Mouse (Mus musculus): ENCODE measurements around the gene Gk2.

Gene Gk2

DNA sequence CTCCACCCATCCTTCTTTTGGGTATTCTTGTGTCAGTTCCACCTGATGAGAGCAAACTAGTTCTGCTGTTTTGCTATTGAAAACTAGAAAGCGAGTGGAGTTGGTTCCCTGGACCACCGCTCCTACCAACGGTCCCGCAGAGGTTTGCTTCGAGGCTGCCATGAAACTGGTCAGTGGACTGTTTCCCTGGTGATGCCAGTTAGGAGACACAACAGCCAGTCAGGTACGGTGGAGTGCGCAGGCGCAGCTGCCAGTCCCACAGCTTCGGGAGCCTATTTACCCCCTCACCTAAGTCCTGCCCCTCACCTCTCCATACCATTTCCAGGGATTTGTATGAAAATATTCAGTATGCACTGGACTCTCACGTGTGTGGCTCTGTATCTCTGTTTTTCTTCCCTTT, at the start of gene Gk2:
Gene Gk2, minus strand, starts transcription at position 206 of the 400 bp plus-strand sequence.
- no peak for DNase-seq

DNA sequence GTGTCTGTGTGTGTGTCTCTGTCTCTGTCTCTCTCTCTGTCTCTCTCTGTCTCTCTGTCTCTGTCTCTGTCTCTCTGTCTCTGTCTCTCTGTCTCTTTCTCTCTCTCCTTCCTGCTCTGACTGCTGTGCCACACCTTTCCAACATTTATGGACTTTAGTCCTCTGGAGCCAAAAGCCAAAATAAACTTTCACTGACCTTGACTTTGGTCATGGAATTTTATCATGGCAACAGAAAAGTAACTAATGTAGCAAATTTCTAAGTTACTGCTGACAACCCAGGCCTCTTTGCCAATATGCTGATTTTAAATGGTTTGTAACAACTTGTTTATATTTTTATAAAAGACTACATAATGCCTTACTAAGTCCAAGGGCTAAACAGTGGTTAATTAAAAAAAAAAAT, 41.2 kb upstream of the Gk2 start:
- no peak for DNase-seq

DNA sequence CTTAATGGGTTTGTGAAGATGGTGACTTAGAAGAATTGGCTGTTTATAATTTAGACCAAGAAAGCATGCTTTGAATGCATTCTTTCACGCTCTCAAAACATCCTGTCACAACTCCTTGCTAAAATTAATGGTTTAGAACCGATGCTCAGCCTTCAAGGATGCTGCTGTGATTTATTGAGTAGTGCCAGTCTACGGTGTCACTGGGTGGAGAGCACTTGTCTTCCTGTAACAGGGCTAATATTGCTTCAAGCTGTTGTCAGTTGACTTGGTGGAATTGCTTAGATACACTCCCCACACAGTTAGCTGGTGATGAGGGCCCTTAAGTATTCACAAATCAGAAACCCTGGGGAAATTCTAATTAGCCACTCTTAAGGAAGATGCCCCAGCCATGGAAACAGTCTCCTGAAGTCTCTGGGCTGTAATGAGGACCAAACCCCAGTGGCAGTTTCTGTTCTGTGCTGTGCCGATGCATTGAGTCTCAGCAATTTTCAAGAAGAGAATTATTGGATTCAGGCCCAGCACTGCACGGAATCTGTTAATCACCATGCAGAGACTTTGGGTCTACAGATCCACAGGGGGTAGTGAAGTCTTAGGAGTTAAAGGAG, 38.8 kb upstream of the Gk2 start:
- no peak for DNase-seq

DNA sequence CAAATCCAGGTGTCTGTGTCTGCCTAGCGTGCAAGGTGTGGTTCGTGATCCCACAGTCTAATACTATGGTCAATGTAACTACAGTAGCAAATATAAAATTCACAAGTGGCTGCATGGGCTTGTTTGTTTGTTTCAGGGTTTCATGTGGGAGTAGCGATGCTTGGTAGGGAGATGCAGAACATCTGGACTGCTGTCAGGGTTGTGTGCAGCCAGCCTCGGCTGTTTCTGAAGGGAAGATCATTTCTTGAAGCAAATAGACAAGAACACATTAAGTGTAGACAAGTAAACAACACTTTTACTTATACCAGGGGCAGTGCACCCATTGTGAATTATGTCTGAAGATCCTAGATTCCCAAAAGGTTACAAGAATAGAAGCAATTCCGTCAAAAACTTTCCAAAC, 36.6 kb upstream of the Gk2 start:
- DNase-seq, result no peak

DNA sequence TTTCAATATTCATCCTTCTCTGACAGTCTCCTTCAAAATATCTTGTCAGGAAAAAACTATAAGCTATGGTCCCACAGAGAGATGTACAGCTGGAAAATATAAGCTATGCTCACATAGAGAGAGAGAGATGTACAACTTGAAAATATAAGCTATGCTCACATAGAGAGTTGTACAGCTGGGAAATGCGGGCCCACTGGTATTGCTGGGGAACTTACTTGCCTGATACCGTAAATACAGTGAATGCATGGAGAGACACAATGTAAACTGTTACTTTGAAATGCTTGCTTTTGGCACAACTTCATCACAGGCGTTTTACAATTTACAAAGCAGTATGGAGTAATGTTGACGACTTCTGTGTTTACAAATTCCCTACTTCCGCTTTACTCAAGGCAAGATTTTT, 29.3 kb upstream of the Gk2 start:
- DNase-seq, result no peak

DNA sequence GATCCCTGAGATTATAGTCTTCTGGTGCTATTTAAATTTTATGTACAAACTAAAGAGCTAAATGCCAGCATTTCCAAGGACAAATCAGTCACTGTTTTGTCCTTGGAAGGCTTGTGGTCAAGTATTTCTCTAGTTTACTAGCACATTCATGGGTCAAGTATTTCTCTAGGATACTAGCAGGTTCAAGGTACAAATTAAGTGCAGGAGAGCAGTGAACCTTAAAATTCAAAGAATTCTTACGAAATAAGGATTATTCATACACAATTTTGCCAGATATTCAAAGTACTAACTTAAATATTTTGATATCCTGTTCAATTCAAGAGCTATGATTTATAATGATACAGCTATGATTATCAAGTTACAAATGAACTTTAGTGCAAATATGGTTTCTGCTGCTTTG, 23.2 kb upstream of the Gk2 start:
- DNase-seq, result no peak

DNA sequence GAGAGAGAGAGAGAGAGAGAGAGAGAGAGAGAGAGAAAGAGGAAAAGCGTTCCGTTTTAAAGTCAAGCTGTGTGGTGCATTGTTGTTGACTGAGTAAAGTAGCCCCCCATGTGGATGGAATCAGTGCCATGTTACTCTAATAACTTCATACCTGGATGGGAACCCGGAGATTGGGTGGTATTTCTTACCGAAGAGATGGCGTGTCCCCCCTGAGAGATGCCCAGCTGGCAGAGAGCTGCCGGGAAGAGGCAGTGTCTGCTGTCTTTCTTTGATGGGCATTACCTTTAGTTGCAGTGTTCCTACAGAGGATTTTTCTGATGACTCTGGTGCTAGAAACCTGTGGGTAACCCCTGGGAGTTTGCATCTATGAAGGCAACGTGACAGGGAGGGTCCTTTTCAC, 10.4 kb upstream of the Gk2 start:
- DNase-seq, result no peak

DNA sequence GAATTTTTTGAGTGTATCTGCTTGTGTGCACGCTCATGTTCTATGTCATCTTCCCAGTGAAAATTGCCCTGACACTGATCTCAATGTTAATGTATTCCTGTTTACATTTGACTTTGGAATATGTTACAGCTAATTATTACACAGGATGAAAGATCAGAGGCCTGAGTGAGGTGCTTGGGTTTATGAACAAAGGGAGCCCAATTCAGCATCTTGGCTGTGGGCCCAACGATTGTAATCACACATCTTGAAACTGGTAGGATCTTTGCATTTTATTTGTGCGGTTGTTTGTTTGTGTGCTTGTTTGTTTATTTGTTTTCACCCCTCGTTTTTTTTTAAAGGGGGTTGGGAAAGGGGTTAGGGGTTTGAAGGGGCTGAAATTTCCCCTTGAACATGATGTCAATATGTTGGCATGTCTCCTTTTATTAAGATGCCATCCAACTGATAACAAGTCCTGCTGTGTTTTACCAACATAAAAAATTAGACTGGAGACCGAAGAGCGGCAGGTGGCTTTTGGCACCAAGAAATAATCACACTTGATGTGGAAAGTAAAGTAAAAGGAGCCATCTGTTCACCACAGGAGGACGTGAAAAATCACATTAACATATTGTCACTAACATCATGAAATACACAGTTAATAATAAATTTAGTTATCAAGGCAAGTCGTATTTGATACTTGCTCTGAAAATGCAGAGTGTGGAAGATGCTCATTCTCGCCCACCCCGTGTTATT, 9.8 kb upstream of the Gk2 start:
- peak; percentile 35 for DNase-seq

DNA sequence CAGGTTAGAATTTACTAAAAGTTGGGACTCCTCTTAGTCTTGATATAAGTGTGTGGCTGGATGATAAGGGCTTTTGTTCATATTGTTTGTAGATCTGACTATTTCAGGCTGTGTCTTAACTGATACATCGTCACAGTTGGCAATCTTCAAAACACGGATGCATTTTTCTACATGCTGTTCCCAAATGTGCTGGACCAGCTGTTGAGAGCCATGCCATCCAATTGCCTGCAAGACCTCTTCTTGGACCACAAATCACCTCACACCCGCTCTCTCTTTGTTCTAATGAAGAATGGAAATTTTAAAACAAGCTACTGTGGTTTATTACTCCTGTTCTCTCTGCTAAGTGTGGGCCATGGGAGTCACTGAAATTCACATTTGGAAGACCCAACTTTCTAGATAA, 9.1 kb upstream of the Gk2 start:
- DNase-seq, result no peak

DNA sequence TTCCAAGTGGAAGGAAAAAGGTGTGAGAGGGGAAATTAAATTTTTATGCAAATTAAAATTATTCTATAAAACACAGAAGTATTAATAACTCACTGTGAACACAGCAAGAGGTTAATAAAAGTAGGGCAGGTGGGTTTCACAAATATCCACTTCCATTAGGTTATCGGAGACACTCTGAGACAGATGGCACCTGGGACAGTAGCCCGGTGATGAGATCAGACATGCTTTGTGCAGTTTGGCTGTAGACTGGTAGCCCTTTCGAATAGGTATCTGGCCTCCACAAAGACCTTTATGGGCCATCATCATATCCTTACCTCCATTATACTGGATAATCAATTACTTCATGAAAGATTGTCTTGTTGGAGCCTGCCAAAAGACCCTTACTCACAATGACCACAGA, 6.0 kb upstream of the Gk2 start:
- DNase-seq, result no peak

DNA sequence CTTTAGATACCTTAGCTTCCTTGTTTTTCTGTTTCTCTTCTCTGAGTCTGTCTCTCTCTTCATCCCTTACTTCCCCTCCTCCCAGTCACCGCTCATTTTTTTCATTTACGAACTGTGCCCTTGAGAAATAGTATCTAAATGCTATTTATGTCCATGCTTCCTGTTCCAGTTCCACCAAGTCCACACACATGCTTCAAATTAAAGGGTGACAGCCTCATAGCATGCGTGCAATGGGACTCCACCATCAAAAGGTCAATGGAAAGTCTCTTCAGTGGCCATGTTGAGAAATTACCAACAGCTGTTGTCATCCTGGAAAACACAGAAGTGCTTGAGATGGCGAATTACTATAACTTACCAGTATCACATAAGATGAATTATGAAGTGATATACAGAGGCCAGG, 5.4 kb downstream of the Gk2 start:
- no peak for DNase-seq

DNA sequence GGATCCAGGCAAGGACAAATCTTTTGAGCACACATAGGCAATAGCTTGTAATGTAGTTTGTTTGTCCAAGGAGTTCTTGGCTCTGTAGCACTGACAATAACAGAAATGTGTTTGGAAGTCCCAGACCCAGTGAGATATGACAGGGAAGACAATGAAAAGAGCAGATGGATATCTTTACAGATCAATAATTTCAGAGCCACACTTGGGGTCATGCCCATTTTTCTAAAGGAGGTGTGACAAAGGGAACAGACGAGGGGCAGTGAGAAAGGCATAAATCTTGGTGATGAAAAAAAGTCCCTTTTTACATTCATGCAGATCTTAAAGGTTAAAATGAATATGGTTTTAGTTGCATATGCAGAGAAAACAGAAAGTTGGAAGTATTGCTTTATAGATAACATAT, 12.6 kb downstream of the Gk2 start:
- no peak for DNase-seq

DNA sequence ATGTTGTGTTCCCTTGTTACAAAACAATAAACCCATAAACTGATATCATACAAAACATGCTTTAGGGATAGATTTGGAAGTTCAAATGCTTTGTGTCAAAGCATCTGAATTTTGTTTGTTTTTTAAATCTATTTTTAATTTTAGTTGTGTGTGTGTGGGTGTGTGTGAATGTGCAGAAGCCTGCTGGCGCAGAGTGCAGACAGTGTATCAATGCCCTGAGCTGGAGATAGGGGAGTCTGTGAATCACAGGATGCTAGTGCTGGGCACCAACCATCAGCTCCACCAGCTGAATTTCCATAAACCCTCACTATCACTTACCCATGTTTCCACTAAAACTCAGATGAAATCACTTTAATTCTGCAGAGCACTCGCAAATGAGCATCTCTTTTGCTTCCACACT, 24.3 kb downstream of the Gk2 start:
- no peak for DNase-seq

DNA sequence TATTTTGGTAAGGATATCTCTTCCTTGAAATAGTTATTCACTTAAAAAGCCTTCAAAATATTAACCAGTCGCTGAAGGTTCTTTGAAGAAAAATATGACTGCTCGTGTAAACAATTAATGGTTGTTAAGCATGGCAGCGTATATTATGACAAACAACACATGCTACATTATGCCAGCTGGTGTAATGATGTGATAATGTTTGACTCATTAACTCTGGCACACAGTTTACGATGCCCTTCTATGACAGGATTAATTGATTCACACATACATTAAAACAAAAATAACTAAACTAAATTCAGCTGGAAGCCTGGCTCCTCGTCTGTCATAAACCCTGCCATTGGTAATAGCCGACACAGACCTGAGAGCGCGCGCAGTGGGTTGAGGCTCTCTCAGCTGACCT, 26.8 kb downstream of the Gk2 start:
- DNase-seq, result no peak

DNA sequence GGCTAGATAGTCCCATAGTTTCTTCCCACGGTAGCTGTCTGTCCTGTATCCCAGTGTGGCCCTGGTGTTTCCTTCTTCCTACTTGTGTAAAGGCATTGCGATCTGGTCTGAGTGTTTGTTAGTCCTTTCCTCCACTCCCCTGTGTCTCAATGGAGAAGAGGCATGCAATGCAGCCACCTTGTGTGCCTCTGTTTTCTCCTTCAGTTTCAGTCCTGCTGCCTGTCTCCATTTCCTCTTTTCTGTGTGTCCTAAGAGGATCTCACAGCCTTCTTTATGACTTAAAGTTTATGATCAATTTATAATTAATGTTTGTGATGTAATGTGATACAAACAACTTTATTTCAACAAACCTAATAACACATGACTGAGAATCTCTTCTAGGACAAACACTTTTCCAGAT, 35.2 kb downstream of the Gk2 start:
- DNase-seq, result no peak

DNA sequence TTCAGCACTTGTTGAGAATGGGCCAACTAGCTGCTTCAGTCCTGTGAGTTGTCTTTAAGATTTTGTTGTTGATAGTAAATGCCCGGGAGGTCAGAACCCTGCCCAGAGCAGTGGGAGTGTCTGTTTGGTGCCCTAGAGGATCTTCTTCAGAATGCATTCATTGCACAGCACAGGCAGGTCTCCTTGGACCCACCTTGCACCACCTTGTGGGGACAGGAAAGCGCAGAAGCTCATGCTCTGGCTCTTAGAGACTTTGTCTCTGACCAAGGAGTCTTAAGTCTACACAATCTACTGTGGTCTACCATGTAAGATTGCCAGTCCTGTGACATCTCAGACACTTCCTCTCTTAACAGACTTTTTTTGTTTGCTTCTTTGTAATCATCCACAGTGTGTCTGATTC, 39.6 kb downstream of the Gk2 start:
- DNase-seq, result no peak

DNA sequence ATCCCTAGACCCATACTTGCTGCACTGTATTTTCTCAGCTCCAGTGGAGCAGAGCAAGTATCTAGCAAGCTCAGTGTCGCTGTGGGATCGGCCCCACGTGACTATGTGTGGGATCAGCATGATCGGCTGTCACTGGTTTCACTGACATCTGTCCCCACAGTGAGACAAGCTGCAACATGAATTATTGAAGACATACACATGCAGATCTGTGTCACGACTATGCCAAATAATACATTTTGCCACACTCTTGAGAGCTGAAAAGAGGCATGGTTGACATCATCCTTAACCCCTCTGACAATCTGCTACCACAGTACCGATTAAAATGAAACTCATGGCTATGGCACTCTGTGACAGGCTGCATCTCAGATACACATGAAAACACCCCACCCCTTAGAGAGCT, 41.0 kb downstream of the Gk2 start:
- DNase-seq, result no peak

DNA sequence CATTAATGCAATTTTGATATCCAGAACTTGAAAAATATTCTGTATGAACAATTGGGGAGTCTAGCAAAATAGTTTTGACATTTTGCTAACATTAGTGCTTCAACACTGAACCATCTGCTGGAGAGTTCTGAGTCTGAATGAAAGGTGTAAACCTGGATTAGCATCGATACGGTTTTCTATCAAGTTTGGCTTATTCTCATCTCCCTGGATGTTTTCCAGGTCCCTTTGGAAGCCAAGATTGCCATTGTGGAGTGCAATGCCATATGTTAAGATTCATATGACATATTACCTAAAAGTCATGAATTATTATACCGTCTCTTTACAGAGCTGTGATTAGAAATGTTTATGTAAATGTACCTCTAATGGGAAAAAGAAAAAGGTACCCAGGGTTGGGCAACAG, 43.1 kb downstream of the Gk2 start:
- DNase-seq, result peak; percentile 35

DNA sequence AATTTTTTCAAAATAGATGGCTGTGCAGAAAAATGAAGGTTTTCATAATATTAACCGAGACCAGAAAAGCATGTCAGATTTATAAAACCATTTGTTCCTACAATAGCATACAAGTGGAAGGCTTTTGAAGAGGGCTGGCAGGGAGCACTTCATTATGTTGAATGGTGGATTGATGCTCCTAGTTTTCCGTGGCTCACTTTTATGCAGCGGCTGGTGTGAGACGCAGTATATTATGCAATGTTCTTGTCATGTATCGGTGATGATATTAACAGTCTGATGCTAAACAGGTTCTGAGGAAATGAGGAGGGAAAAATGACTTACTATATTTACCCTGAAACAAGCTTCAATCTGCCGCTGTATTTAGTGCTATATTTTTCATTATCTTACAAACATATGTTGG, 46.6 kb downstream of the Gk2 start:
- no peak for DNase-seq

DNA sequence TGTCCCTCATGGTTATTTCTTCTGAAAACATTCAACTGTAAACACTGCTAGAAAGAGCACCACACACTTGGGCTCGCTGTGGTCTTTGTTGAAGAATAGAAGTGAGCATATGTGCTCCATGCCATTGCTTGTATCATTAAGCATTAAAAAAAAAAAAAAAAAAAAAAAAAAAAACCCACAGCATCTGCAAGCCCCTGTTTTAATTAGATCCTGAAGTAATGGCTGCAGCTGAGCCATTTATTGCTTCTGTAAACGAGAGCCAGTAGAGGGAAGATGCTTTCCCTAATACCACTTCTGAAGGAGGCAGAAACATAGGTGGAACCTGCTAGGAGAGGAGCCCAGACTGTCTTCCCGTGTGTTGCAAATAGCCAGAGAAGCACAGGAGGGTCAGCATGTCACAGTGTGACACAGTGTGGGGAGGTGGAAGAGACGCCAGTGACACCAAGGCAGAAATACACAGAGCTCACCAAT, 47.6 kb downstream of the Gk2 start:
- no peak for DNase-seq

All from cerebellum, adult 9-11 months (tissue).